Mouse (Mus musculus) cortical plate, adult 2 months (tissue): Measurements from ENCODE around the gene Serpinb11.

Experiments
- CTCF ChIP-seq: fragments of 200-500 bp; IDR thresholded peaks from 2 replicates; pipeline ENCODE4 v1.5.1; 2011; ENCODE audit warnings: mild to moderate bottlenecking, control low read depth, low read length; ENCODE audit not compliant: insufficient read depth; ENCODE audit errors: extremely low read depth
- POLR2A ChIP-seq: fragments of 200-500 bp; IDR thresholded peaks from 2 replicates; pipeline ENCODE4 v1.6.1; 2011; ENCODE audit warnings: mild to moderate bottlenecking, low read length, control low read depth; ENCODE audit not compliant: insufficient read depth; ENCODE audit errors: extremely low read depth

- no peak for TF ChIP-seq POLR2A
- TF ChIP-seq CTCF: no peak
These were observed 14.2 kb upstream of the Serpinb11 start for GRCm38 (mm10) chr1:107346788-107347187.
